Mouse (Mus musculus): Measurements from ENCODE around the gene Oaz2.
"Not testable (repeated sequence)": the region's sequence is repeated elsewhere in the genome, so short reads cannot be mapped to it uniquely, and the experiment has no call there.

The Oaz2 gene

DNA sequence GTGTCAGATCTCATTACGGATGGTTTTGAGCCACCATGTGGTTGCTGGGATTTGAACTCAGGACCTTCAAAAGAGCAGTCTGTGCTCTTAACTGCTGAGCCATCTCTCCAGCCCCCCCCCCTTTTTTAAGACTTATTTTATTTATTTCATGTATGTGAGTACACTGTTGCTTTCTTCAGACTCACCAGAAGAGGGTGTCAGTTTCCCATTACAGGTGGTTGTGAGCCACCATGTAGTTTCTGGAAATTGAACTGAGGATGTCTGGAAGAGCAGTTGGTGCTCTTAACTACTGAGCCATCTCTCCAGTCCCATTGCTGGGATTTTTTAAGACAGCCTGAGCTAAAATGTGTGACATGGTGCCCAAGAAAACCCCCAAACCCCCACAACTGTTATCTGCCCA lies 15.8 kb upstream of the Oaz2 start:
- not testable (repeated sequence) for DNase-seq (ENCODE audit: low spot score in 2 of 2)

DNA sequence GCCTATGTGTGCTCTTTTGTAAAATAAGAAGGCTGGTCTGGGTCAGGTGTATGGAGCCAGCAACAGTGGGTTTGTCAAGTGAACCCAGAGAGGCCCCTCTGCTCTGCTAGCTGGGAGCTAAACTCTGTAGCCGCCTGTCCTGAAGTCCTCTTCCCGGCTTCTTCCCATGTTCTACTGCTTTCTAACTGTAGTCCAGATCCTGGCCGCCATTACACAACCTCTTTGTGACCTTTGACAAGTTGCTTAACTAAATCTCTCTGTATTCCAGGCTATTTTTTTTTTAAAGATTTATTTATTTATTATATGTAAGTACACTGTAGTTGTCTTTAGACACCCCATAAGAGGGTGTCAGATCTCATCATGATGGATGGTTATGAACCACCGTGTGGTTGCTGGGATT lies 14.1 kb upstream of the Oaz2 start:
- DNase-seq (ENCODE audit: low spot score in 2 of 2) = no peak

DNA sequence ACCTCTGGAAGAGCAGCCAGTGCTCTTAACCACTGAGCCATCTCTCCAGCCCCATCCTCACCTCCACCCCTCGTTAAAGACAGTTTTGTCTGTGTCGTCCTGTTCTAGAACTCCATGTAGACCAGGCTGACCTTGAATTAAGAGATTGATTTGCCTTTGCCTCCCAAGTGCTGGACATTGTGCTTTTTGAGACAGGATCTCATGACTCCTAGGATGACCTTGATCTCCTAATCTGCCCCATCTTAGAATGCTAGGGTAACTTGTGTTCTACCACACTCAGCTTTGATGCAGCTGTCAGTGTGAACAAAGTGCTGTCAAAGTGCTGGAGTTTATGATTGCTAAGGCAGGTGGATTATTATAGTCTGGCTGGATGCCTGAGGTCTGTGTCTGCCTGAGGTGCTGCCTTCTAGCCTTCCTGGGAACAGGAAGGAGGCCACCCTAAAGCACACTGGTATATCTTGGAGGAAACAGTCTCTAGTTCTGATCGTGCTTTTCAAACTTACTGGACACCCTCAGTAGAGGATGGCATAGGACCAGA lies 13.0 kb upstream of the Oaz2 start:
- no peak for DNase-seq (ENCODE audit: low spot score in 2 of 2)

DNA sequence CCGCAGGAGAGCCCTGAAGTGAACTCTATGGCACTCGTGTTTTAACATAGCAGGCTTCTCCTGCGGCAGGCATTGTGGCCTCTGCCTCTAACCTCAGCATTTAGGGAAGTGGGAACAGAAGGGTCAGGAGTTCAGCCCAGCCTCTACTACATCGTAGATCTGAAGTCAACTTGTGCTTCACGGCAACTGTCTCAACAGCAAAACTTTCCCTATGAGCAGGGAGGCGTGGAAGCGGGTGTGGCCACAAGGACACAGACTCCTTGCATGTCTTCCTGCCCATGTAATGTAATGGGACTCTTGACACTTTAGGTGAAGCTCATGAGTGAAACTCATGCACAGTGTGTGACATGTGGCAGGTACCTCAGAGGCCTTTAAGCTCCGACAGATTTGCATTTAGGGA lies 12.3 kb upstream of the Oaz2 start:
- DNase-seq (ENCODE audit: low spot score in 2 of 2) = no peak

DNA sequence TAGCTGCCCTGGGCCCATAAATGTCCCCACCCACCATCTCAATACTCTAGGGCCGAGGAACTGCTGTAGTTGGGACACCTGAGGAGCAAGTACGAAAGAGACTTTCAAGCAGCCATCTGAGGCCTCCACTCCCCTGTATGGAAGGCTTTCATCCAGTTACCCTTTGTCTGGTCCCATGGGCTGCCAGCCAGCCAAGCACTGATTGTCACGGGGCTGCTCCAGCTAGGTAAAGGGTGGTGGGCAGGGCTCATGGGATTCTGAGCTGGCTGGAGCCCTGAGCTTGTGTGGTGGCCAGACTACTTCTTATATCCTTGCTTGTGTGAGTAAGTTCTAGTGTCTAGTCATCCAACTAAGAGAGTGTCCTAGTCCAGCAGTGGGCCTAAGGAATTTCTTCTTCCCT lies 10.6 kb upstream of the Oaz2 start:
- no peak for DNase-seq (ENCODE audit: low spot score in 2 of 2)

DNA sequence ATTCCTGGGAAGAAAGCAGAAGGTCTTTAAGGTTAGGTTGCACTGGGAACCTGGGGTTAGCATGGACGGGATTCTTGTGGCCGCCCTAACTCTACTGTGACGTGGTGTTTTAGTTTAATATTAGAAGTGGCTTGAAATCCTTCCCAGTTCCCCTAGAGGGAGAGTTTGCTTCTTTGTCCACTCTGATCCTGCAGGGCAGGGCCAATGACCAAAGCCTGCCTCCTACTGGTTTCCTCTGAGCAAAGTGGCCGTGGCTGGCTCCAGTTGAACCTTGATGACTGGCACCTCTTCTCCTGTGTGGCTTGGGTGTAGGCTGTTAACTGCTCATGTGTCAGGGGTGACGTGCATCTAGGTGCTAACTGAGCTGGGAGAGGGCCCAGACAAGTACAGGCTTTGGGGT lies 6.8 kb upstream of the Oaz2 start:
- DNase-seq (ENCODE audit: low spot score in 2 of 2) = no peak

DNA sequence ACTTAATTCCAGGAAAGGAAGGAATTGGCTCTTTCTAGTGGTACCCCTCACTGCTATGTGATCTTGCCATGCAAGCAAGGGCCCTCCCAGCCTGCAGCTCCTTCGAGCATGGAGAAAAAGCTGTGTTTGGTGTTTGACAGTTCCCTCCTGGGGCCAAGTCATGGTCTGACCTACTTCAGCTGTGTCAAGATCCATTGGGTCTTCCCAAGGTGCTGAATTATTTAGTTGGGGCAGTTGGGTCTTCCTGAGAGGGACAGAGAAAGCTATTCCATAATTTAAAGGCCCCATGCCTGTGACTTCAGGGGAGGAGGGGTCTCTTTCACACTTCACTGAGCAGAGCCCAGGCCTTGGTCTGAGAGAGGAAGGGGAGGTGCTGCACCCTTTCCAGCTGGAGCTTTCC lies 6.3 kb upstream of the Oaz2 start:
- DNase-seq (ENCODE audit: low spot score in 2 of 2) = no peak

DNA sequence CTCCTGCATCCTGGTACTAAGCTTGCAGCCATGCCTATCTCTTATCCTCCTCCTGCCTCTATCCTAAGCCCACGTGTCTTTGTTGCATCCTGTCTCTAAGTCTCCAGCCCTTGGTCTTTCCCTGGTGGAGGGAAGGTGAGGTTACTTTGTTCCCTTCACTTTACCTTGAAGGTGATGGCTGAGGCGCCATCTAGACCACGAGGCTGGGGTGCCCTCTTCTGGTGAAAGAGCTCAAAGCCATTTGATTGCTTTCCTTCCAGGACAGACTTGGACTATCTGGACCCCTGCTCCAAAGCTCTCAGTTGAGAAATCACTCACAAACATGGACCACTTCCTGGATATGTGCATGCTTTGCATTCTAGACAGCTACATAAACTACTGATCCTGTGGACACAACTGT lies 3.6 kb upstream of the Oaz2 start:
- peak; percentile 35 to 67 for DNase-seq (ENCODE audit: low spot score in 2 of 2)

DNA sequence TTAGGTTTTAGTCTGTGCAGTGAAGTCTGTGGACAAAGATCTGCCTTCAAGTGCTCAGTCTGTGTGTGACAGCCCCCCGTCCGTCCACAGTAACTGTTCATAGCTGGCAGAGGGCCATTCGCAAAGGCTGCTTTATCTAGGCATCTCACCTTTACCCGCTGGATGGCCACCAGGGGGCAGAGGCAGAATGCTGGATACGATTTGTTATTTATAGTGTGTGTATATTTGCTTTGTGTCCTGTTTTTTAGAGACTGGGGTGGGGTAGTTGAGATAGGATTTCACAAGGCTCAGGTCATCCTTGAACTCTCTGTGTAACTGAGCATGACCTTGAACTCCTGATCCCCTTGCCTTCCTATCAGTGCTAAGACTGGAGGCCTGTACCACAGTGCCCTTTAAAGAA lies 1.8 kb upstream of the Oaz2 start:
- peak; percentile 48 to 68 for DNase-seq (ENCODE audit: low spot score in 2 of 2)

DNA sequence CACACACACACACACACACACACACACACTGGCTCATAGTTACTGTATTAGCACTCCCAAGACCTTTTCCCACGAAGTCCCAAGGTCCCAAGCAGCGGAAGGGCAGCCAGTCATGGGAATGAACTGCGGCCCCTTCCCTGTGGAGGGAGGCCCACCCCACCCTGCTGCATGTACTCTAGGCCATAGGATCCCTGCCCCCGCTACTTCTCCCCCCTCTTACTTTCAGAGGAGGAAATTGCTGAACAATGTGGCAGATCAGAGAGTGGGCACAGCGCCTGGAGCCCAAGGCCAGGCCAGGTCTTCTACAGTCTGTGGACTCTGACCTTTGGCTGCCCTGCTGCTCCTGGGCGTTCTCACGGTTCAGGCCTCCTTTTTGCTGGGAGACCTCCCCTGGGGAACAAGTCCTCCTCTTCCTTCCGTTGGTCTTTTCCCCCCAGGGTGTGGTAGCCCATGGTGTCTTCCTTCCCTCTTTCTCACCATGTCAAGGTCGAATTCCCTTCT lies 3.7 kb downstream of the Oaz2 start:
- DNase-seq (ENCODE audit: low spot score in 2 of 2) = no peak

DNA sequence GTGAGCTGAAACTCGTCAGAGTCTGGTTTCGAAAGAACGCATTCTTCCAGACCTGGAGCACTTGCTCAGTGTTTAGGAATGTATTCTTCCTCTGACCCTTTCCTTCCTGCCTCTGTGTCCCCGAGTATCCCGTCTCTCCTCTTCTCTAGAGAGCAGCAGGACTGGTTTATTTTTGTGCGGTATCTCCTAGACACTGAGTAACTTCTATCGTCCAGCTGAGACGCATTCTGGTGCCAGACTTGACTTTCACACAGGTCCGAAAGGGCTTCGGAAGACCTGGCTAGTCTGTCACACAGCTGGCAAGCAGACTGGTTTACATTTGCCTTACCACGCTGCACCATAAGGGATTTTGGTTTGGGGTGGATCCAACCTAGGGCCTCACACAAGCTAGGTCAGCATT lies 5.2 kb downstream of the Oaz2 start:
- no peak for DNase-seq (ENCODE audit: low spot score in 2 of 2)

DNA sequence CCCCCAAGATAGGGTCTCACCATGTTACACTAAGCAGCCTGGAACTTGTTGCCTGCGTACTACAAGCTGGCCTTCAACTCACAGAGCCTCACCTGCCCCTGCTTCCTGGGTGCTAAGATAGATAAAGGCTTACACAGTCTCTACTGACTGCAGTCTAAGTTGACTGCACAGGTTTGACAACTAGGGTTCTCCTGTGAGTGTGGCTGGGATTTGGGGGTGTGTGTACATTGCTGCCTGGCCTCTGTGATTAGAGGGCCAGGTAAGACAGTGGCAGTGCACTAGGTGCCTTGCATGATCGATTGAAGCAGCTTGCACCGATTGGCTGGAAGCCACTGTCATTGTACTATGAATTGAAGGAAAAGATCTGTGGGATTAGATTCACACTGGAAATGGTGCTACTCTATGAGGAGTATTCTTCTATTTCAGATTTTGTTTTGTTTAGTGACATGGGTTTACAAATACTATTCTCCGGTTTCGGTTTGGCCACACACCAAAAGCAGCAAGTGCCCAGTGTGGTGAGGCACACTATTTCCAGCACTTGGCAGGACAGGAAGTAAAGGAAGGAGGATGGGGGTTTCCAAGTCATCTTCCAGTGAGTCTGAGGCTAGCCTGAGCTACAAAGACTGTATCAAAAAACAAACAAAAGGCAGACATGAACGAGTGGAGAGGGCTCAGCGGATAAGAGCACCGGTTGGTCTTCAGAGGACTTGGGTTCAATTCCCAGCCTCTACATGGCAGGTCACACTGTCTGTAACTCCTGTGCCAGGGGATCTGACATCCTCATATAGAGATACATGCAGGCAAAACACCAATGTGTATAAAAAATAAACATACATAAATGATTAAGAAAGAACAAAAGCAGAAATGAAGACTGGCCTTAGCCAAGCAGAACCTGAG lies 7.9 kb downstream of the Oaz2 start:
- DNase-seq (ENCODE audit: low spot score in 2 of 2) = peak in 1 of 2 experiments; percentile 15

DNA sequence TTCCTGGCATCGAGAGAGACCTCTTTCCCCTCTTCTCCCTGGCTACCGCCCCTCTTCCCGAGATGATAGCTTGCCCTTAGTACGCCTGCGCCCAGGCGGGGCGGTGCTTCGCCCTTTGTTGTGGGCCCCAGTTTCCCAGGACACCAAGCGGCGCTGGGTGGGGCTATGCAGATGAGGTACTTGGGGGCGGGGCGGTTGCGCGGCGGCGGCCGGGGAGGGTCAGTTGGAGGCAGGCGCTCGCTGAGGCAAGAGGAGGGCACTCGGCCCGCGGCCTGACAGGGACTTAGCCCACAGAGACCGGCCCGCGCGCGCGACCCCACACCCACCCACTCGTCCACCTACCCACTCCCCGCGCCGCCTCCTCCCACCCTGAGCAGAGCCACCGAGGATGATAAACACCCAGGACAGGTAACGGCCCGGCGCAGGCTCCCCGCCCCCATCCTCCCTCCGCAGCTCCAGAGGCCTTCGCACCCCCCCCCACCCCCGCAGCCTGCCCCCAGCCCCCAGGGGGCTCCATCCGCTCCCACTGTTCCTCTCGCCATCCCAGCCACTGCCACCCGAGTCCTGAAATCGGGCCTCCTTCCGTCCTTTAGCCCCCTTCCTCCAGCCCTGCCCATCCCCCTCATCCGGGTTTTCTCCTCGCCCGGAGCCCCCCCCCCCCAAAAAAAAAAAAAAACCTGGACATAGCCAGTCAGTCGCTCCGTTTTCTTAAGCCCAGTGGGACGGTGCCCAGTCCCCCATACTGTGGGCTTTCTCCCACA lies 8.7 kb downstream of the Oaz2 start:
- DNase-seq (ENCODE audit: low spot score in 2 of 2) = peak; percentile 95 to 97

DNA sequence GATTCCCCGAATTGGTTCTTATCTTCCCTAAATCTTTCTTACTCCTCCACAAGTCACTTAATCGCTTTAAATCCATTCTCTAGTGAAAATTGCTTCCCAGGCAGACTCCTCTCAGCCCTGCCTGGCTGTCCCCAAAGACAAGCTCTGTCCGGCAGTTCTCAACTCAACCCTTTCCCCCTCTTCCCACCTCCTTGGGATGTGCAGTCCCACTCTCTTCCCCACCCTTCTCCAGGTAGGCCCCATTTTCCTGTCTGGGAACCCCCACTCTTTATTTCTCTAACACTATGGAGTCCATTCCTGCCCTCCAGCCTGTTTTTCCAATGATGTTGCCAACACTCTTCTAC lies 9.3 kb downstream of the Oaz2 start:
- no peak for DNase-seq (ENCODE audit: low spot score in 2 of 2)

DNA sequence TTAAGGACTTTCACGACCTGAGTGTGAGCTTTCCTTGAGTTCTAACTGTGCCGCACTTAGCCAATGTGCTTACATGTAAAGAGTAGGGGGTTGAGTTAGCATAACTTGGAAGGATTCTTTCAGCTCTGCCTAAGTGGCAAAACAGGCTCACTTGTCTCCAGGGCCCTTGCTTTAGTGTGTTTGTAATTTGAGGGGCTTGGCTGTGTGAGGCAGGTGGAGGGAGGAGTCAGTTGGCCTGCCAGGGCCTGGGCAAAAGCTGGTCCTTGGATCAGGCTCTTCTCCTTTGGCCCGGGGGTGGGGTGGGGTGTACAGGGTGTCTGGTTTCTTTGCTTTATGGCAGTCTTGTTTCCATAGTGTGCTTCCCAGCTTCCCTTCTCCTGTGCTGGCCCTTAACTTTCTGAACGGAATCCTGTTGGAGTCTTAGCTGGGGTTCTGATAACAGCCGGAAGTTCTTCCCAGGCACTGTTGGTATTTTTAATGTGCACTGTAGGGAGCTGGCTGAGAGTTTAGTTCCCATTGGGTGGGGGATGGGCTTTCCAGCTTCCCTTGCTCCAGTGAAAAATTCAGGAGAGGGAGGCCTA lies 11.5 kb downstream of the Oaz2 start:
- DNase-seq (ENCODE audit: low spot score in 2 of 2) = no peak

DNA sequence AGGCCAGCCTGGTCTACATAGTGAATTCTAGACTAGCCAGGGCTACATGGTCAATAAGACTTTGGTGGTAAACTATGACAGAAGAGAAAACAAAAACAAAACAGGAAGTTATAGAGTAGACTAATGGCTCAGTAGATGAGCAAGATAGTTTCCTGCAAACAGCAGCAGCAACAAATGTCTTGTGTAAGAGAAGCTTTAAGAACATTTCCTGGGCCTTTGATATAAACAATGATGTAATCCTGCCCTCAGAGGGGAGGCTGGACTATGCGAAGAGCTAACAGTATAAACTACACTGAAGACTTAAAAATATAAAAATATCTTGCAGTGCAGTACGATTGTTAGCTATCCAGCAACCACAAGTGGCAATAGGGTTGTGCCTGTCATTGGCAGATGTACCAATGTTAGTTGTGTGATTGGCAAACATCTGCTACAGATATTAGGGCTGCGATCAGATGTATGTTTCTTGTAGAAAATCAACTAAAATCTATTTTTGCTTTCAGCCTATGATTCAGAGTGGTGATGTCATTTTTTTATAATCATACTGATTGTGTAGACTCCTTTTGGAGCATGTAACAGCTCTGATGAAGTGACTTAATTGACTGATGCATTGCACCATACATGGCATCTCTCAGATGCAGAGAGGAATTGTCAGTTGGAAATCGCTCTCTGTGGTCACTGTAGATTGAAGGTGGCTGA lies 13.3 kb downstream of the Oaz2 start:
- no peak for DNase-seq (ENCODE audit: low spot score in 2 of 2)

DNA sequence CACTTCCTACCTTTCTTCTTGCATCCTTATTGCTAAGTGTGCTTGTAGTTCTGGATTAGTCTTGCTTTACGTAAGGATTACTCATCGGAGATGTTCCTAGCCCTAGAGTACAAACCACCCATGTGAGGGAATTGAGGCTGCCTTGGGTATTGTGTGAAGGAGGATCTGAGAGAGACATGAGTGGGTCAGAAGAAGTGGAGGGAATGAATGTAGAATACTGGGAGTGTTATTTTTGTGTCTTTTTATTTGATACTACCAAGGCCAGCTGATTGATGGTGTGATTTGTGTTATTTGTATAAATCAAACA lies 13.8 kb downstream of the Oaz2 start:
- DNase-seq (ENCODE audit: low spot score in 2 of 2) = no peak

DNA sequence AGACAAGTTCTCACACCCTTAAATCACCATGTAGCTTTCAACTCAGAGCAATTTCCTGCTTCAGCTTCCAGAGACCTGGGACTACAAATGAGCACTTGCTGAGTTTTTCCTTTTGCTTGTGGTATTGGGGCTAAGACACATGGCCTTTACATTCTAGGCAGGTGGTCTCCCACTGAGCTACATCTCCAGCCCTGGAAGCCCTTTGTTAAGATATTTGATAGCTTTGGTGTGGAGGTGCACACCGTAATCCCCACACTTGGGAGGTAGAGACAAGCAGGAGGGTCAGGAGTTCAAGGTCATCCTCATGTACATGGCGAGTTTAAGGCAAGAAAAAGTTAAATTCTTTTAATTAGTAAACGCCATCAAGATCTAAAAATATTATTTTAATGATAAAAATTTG lies 14.4 kb downstream of the Oaz2 start:
- no peak for DNase-seq (ENCODE audit: low spot score in 2 of 2)

DNA sequence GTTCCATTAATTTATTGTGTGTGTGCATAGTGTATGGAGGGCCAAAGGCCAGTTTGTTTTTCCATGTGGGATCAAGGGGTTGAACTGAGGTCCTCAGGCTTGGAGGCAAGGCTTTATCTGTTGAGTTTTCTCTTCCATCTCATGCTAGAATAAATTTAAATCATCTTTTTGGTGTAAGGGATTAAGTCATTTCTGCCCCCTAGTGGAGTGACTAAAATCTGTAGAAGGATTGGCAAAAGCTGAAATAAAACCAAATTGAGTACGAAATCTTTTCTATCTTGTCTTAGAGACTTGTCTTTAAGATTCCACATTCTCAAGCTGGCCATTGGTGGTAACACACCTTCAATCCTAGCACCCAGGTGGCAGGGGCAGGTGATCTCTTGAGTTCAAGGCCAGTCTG lies 15.2 kb downstream of the Oaz2 start:
- DNase-seq (ENCODE audit: low spot score in 2 of 2) = no peak

DNA sequence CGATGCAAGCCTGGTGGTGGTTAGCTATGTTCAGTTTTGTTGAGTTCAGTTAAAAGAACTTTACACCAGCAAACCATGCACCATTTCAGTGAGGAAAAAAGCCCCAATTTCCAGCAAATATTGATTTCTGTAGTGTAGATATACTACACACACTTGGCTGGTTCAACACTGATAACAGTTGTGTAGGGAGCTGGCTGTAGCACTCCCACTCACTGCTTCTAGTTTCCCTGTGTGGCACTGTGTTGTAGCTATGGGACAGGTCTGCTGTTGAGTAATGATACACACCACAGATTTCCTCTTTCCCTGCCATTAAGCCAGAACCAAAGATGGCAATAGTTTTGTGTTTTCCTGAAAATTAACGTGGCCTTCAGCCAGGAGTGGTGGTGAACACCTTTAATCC lies 16.9 kb downstream of the Oaz2 start:
- no peak for DNase-seq (ENCODE audit: low spot score in 2 of 2)

DNA sequence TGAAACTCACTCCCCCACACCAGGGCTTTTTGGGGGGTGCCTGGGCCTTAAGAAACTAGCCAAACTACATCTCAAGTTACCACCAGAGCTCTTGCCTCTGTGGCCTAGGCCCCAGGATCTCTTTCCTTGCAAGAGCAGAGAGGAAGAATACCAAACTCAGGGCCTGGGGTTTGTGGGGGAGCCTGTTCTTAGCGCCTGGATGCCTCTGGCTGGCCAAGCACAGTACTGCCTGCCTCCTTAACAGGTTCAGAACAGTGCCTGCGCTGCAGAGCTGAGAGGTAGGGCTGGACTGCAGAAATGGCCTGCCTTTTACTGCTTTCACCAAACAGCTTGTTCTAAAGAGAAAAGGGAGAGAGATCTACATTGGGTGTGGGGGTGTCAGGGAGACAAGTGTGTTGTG lies 22.1 kb downstream of the Oaz2 start:
- peak in 1 of 2 experiments; percentile 11 for DNase-seq (ENCODE audit: low spot score in 2 of 2)

DNA sequence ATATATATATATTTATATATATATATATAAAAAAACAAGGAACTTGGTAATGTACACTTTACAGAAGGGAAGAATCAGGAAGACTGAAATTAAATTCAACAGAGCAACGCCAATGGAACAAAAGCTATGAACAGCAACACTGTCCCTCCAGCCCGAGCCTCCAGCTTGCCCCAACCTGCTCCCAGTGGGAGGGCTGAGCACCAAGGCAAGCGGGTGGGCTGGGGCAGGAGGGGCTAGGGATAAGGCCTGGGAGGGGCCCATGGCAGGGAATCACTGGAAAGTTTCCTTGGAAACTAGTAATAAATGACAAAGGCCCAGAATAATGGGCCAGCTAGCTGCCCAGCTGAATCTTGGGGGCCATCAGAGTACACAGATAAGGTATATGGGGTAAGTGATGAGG lies 24.7 kb downstream of the Oaz2 start:
- no peak for DNase-seq (ENCODE audit: low spot score in 2 of 2)

Data from cerebellum, postnatal 4 days (tissue).